Mouse (Mus musculus): Measurements from ENCODE around the gene 1190005I06Rik. TPM values are rescaled to one million over a fixed set of nuclear protein-coding genes. Genes with fewer than 3 reads are reported as not detected.
"Not testable (repeated sequence)": the region's sequence is repeated elsewhere in the genome, so short reads cannot be mapped to it uniquely, and the experiment has no call there.

Gene 1190005I06Rik
- polyA plus RNA-seq, 1 experiment from 2014 or later, result 17.3 TPM

DNA sequence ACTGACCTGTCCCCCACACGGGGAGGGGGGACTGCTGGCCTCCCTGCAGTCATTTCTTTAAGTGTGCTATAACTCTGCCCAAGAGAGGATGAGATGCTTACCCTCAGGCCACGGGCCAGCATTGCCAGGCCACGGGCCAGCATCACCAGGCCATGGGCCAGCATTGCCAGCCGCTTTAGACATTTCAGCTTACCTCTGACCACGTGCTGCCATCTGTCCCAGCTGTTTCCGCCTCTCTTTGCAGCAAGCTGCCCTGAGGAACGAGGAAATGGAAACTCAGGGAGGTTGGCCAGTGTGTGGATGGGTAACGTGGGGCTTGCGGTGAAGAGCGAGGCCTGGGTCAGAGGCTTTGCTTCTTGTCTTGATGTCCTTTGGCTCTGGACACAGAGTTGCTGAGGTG, 33.7 kb upstream of the 1190005I06Rik start:
- ATAC-seq (ENCODE audit: low FRiP score, low read depth), result no peak
- Histone ChIP-seq H3K36me3 (no peaks in the 10 kb centered on the region), H3K27ac (replicated peaks) (no peak overlapping the region), H3K4me1 (replicated peaks) (no peaks in the 10 kb centered on the region), H3K9ac (no peak overlapping the region), H3K9me3 (no peaks in the 10 kb centered on the region), H3K27me3 (no peaks in the 10 kb centered on the region), H3K4me3 (no peak overlapping the region), H3K4me2 (no peak overlapping the region)
- 75% methylated on average over 10 of the region's 10 CpGs for WGBS

DNA sequence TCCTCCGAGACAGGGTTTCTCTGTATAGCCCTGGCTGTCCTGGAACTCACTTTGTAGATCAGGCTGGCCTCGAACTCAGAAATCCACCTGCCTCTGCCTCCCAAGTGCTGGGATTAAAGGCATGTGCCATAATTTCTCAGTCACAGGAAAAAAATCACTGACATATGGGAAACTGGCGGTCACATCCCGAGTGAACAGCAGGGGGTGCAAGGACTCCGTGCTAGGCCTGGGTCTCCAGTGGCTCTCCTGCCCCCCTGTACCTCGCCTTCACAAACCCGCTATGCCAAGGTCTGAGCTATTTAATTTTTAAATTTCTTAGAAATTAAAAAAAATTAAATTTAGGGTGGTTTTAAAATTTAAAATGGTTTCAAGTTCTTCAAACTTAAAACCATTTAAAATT, 33.0 kb upstream of the 1190005I06Rik start:
- WGBS, result 62% methylated on average over 7 of the region's 7 CpGs
- H3K4me3 ChIP-seq; H3K9me3 ChIP-seq; ATAC-seq (ENCODE audit: low FRiP score, low read depth); H3K4me1 ChIP-seq (replicated peaks); H3K27ac ChIP-seq (replicated peaks); H3K4me2 ChIP-seq; H3K36me3 ChIP-seq; H3K27me3 ChIP-seq; H3K9ac ChIP-seq: not testable (repeated sequence)

GRCm38 (mm10) chr8:120679629-120680387, 32.4 kb upstream of the 1190005I06Rik start:
- ATAC-seq (ENCODE audit: low FRiP score, low read depth), result no peak

DNA sequence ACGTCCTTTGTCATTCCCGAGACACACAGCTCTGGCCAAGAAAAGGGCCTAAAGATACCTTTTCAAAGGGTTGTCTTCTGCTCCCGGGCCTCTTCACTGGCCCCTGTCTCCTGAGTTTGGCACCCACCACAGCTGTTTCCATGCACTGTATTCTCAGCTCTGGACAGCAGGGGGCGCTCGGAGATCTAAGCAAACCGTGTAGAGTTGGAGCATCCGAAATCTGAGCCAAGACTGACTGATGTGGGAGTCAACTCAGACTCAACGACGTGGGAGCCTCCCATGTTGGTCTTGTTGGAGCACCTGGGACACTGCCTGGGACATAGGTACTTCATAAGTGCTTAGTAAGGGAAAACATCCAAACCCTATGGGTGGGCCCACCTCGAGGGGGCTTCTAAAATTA, 31.0 kb upstream of the 1190005I06Rik start:
- Histone ChIP-seq H3K4me3 (no peak overlapping the region), H3K36me3 (peaks cover 7% of the 10 kb centered on the region), H3K27ac (replicated peaks) (no peak overlapping the region), H3K4me1 (replicated peaks) (no peaks in the 10 kb centered on the region), H3K9me3 (no peaks in the 10 kb centered on the region), H3K27me3 (no peaks in the 10 kb centered on the region), H3K9ac (no peak overlapping the region), H3K4me2 (no peak overlapping the region)
- 15% methylated on average over 10 of the region's 10 CpGs for WGBS
- ATAC-seq (ENCODE audit: low FRiP score, low read depth), result peak; percentile 54

More at GRCm38 (mm10) chr8:120679629-120680387, 32.4 kb upstream of the 1190005I06Rik start:
- H3K9ac ChIP-seq, result no peak overlapping the region
- H3K9me3 ChIP-seq, result no peaks in the 10 kb centered on the region
- no peak overlapping the region for H3K27ac ChIP-seq (replicated peaks)
- WGBS, result 72% methylated on average over 11 of the region's 11 CpGs
- H3K27me3 ChIP-seq, result no peaks in the 10 kb centered on the region
- H3K36me3 ChIP-seq, result no peaks in the 10 kb centered on the region
- H3K4me2 ChIP-seq, result no peak overlapping the region
- H3K4me3 ChIP-seq, result no peak overlapping the region
- no peaks in the 10 kb centered on the region for H3K4me1 ChIP-seq (replicated peaks)

GRCm38 (mm10) chr8:120675718-120676117, 28.3 kb upstream of the 1190005I06Rik start:
- 76% methylated on average over 8 of the region's 8 CpGs for WGBS
- Histone ChIP-seq H3K4me1 (replicated peaks) (peaks cover 10% of the 10 kb centered on the region; the same call in 1 of the 2 replicates), H3K27ac (replicated peaks) (no peak overlapping the region), H3K9me3 (no peaks in the 10 kb centered on the region), H3K9ac (no peak overlapping the region), H3K4me3 (no peak overlapping the region), H3K4me2 (no peak overlapping the region), H3K36me3 (peaks cover 33% of the 10 kb centered on the region), H3K27me3 (no peaks in the 10 kb centered on the region)
- no peak for ATAC-seq (ENCODE audit: low FRiP score, low read depth)

- H3K36me3 ChIP-seq, result peaks cover 39% of the 10 kb centered on the region
- ATAC-seq (ENCODE audit: low FRiP score, low read depth), result no peak
- 92% methylated on average over 7 of the region's 7 CpGs for WGBS
Observed at GRCm38 (mm10) chr8:120673298-120673697, 25.9 kb upstream of the 1190005I06Rik start.

GRCm38 (mm10) chr8:120672626-120673229, 25.3 kb upstream of the 1190005I06Rik start:
- Histone ChIP-seq H3K36me3 (peaks cover 39% of the 10 kb centered on the region), H3K9ac (no peak overlapping the region), H3K4me1 (replicated peaks) (peaks cover 22% of the 10 kb centered on the region), H3K4me3 (no peak overlapping the region), H3K9me3 (no peaks in the 10 kb centered on the region), H3K27ac (replicated peaks) (no peak overlapping the region), H3K27me3 (no peaks in the 10 kb centered on the region), H3K4me2 (no peak overlapping the region)
- no peak for ATAC-seq (ENCODE audit: low FRiP score, low read depth)
- 91% methylated on average over 16 of the region's 16 CpGs for WGBS

More at GRCm38 (mm10) chr8:120673298-120673697, 25.9 kb upstream of the 1190005I06Rik start:
- H3K27me3 ChIP-seq, result no peaks in the 10 kb centered on the region
- no peaks in the 10 kb centered on the region for H3K9me3 ChIP-seq
- no peak overlapping the region for H3K27ac ChIP-seq (replicated peaks)
- H3K4me3 ChIP-seq, result no peak overlapping the region
- H3K4me2 ChIP-seq, result no peak overlapping the region
- H3K9ac ChIP-seq, result no peak overlapping the region
- H3K4me1 ChIP-seq (replicated peaks), result peaks cover 22% of the 10 kb centered on the region

DNA sequence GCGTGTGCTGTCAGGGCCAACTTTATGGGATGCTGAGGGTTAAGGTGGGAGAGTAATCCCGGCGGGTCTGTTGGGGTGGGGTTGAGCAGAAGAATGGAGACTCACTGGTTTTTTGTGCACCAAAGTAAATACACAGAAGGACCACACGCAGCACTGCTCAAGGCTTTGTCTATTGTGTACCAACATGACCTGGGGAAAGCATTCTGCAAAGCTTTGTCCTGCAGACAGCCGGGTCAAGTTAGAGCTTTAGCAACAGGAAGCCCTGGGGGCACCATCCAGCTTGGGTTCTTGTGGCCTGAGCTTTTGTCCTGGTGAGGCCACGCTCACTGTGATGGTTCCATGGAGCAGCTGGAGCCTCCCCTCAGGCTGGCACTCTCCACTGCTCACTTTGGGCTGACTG, 24.3 kb upstream of the 1190005I06Rik start:
- Histone ChIP-seq H3K4me1 (replicated peaks) (peaks cover 27% of the 10 kb centered on the region), H3K4me3 (no peak overlapping the region), H3K9me3 (no peaks in the 10 kb centered on the region), H3K9ac (no peak overlapping the region), H3K4me2 (no peak overlapping the region), H3K36me3 (peaks cover 39% of the 10 kb centered on the region), H3K27ac (replicated peaks) (no peak overlapping the region), H3K27me3 (no peaks in the 10 kb centered on the region)
- ATAC-seq (ENCODE audit: low FRiP score, low read depth), result no peak
- 62% methylated on average over 6 of the region's 6 CpGs for WGBS

- Histone ChIP-seq H3K4me1 (replicated peaks) (peaks cover 58% of the 10 kb centered on the region), H3K9me3 (no peaks in the 10 kb centered on the region), H3K36me3 (peaks cover 31% of the 10 kb centered on the region), H3K4me2 (peak within 1 kb of the TSS; percentile 81), H3K27me3 (no peaks in the 10 kb centered on the region), H3K9ac (peak within 1 kb of the TSS; percentile 96), H3K4me3 (peak within 1 kb of the TSS; percentile 99), H3K27ac (replicated peaks) (peak within 1 kb of the TSS; percentile 90)
- no peak for ATAC-seq (ENCODE audit: low FRiP score, low read depth)
- WGBS, result 1% methylated on average over 46 of the region's 51 CpGs
Observed at GRCm38 (mm10) chr8:120668374-120668905, 21.0 kb upstream of the 1190005I06Rik start, which contains the start of gene Emc8. Gene Emc8, minus strand, starts transcription at chr8:120668573.

GRCm38 (mm10) chr8:120667561-120668373, 20.3 kb upstream of the 1190005I06Rik start, which contains the start of the genes Gm27021 and Cox4i1:
Gene Gm27021, minus strand, starts transcription at chr8:120668079.
Gene Cox4i1, plus strand, starts transcription at chr8:120668222.
- Histone ChIP-seq H3K9ac (peak within 1 kb of the TSS; percentile 96), H3K27me3 (no peaks in the 10 kb centered on the region), H3K4me1 (replicated peaks) (peaks cover 58% of the 10 kb centered on the region), H3K27ac (replicated peaks) (peak within 1 kb of the TSS; percentile 90), H3K36me3 (peaks cover 25% of the 10 kb centered on the region), H3K4me3 (peak within 1 kb of the TSS; percentile 99), H3K4me2 (peak within 1 kb of the TSS; percentile 81), H3K9me3 (no peaks in the 10 kb centered on the region)
- under 1% methylated on average over 80 of the region's 105 CpGs for WGBS
- peak; percentile 94 for ATAC-seq (ENCODE audit: low FRiP score, low read depth)

DNA sequence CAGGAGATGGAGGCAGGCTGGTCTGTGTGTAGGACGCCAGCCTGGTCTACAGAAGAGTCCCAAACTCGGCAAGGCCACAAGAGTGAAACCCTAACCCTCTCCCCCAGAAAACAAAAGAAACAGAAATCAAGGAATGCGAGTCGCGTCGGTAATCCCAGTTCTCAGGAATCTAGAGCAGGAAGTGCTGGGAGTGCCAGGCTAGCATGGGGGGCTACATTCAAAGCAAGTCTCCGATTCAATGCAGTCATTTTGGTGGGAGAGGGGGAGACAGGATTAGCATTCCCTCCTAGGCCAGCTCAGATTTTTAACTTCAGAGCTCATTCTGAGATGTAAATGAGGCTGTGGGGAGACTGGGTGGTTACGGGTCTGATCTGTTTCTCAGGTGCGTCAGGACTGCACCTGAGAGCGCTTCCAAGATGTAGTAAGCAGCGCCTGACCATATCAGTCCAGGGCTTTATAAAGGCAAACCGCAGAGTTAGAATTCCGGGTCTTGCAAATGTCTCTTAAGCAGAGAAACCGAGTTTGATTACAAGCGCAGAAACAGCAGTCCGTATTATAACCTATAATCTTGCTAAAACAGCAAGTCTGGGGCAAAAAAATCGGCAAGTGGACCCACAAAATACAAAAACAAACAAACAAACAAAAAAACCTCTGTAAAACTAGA, 19.5 kb upstream of the 1190005I06Rik start:
- Histone ChIP-seq H3K27ac (replicated peaks) (peak overlapping the region; percentile 90), H3K4me1 (replicated peaks) (peaks cover 58% of the 10 kb centered on the region), H3K9me3 (no peaks in the 10 kb centered on the region), H3K4me3 (peak overlapping the region; percentile 99), H3K9ac (peak overlapping the region; percentile 96), H3K4me2 (peak overlapping the region; percentile 81), H3K36me3 (peaks cover 17% of the 10 kb centered on the region), H3K27me3 (no peaks in the 10 kb centered on the region)
- no peak for ATAC-seq (ENCODE audit: low FRiP score, low read depth)
- WGBS, result 2% methylated on average over 17 of the region's 17 CpGs

Measured in hindbrain, embryonic 15.5 days (tissue).